Mouse (Mus musculus) CH12F3 (cell line): ENCODE results near the gene Srgap3.

ENCODE experiments used
- in situ Hi-C: fragments of 300-500 bp; cut with MboI; formaldehyde crosslinking; loops from 2 replicates; pipeline ENCODE4 v1.14.3; 2020; ENCODE audit warnings: low sequenced_read_pairs

Gene Srgap3

DNA sequence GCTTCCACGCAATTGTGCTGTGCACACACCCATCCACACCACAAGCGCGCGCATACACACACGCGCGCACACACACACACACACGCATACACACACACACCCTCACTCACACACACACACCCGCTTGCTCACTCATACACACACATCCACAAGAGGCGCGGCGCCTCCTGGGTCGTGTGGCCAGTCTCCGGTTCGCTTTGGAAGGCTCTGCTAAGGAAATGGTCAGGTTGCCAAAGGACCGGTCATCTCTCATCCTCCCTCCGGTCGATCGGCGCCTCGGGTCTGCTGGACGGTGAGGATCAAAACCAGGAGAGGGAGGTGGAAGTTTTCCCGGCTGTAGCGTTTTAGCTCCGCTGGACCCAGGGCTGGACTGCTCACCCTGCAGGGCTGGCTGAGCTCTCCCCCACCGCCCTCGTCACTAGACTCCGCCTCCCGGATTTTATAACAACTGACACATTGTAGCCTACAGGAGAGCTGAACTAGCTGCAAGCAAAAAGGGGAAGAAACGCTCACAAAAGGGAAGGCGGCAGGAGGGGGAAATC is at the start of gene Srgap3:
Srgap3 (minus strand) TSS at position 372 of the 542 bp plus-strand sequence.
- in situ Hi-C loops = no loop called here

- in situ Hi-C loops = no loop called here
Measured at GRCm38 (mm10) chr6:112995708-112996107, 48.6 kb upstream of the Srgap3 start.

GRCm38 (mm10) chr6:112990119-112990518 is 43.1 kb upstream of the Srgap3 start:
- in situ Hi-C loops = no loop called here

DNA sequence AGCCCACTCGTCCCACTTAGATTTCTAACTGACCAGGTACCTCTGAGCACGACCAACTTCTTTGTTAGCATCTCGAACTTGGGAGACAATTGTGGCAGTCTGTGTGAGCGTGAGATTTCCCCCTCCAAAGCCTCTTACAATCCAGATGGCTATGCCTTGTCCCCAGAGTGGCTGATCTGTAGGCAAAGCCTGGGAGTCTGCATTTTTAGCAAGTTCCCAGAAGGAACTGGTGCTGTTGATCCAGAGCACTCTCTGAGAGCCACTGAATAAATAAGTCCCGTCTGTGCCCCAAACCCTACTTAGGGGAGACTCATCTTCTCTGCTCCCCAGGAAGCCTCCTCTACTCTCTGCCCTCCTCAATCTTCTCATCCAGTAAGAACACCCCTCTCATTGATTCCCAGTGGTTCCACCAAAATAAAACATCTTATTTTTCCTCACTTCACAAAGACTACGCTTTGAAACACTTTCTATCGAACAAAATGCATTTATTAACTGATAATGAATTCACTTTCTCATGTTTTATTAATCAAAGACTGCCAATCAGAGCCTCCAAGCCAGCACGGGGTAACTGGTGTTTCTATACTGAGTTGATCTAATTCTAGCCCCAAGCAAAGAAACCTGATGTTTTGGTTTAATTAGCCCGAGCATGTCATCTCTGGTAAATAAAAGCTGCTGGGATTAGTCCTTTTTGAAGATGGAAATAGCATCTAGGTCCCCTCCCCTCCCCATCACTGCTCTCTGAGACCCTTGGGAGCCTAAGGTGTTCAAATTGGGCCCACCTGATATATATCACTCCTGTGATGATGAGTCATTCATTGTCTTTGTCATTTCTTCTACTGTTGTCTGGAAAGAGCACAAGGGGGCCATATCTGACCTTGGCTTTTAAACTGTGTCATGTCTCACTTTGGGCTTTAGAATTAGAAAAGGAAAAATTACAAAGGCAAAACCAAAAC is 38.6 kb upstream of the Srgap3 start:
- in situ Hi-C loops = no loop called here

DNA sequence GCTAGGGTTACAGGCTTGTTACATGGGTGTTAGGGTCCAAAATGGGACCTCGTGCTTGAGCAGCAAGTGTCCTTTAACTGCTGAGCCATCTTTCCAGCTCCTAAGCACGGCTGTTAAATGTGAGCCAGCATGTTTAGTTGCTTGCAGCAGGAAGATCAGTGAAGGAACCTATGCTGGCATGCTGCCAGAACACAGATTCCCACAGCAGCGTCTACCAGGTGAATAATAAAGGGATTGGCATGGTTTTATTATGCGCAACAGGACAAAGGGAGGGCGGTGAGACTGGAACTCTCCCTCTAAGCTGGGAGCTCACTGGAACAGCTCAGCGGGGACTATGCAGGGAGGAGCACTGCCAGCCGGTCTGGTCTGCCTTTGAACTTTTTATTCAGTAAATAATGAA is 35.2 kb upstream of the Srgap3 start:
- in situ Hi-C loops = no loop called here

DNA sequence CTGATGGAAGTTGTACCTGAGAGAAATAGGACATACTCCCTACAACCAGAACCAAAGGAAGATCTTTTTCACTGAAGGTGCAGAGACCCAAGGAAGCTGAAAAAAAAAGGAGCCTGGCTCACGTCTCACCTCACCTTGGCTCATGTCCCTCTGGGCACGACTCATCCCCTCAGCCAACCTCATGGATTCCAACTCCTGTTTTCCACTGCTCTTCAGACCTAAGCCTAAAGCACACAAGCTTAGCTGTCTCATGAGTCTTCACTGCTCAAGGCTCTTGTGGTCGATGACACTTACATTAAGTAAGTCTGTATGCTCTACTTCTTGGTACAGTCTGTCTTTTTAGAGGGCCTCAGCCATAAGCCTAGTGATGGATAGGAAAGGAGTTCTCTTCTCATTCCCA is 31.9 kb upstream of the Srgap3 start:
- in situ Hi-C loops = no loop called here

DNA sequence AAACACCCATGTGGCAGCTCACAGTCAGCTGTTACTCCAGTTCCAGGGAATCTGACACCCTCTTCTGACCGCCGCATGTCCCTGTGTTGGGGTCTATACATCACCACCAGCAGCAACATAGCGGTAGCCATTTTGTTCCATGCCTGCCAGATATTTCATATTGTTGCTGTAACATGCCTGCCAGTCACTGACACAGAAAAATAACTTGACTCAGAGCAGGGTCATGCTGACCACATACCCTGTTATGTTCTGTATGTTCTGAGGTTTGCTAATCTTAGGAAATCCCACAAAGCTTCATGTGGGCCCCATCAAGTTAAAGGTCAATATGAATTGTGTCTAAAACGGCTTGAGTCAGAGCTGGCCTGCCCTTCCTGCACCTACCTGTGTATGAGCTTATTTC is 30.2 kb upstream of the Srgap3 start:
- in situ Hi-C loops = no loop called here

DNA sequence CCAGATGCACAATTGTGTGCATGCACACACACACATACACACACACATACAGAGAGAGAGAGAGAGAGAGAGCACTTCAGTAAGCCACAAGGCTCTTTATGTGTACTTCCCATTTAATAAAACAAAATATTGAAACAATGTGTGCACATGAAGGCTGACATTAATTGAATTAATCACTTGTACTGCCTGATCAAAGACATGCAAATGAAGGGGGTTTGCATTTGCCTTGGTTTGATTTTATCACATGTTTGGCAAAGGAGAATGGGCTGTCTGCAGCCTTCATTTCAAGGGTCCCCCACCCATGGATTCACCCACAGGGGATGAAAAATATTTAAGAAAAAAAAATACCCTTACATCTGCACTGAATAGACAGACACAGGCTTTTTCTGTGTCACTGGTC is 29.5 kb upstream of the Srgap3 start:
- in situ Hi-C loops = no loop called here

GRCm38 (mm10) chr6:112976136-112976535 is 29.1 kb upstream of the Srgap3 start:
- in situ Hi-C loops = no loop called here

DNA sequence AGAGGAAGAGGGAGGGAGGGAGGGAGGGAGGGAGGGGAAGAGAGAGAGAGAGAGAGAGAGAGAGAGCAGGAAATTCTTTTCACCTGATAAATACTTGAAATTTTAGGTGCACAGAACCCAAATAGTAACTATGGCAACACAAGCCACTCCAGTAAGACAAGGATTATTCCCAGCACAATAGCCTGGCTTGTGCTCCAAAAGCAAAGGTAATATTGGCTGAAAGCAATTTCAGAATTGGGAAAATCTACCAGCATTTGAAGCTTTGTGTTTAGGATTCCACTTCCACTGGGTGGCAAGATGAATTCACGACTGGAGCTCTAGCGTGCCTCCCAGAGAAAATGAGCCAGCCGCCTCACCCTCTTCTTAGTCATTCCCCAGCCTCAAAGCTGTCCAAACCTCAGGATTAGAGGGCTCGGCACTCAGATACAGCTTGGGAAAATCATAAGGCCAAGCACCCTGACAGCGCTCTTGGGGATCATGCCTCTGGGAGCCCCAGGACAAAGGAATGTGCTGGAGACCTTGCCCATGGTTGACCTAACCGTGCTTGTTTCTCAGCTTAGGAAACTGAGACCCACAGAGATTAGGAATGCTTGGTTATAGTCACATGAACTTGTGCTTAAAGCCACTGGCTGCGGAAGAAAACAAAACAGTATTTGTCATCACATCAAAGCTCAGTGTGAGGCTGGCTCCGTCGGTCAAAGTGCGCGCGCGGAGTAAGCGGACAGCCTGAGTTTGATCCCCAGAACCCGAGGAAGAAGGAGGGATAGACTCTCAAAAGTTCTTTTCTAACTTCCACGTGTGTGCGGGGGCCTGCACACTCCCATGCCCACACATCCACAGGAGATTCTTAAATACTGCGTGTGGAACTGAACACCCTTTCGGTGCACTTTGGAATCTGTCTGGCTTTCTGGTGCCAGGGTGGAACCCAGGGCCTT is 27.0 kb upstream of the Srgap3 start:
- in situ Hi-C loops = no loop called here

- in situ Hi-C loops = no loop called here
Measured at GRCm38 (mm10) chr6:112972858-112973631, 26.0 kb upstream of the Srgap3 start.

- in situ Hi-C loops = no loop called here
Measured at GRCm38 (mm10) chr6:112972127-112972526, 25.1 kb upstream of the Srgap3 start.

GRCm38 (mm10) chr6:112971116-112971768 is 24.2 kb upstream of the Srgap3 start:
- in situ Hi-C loops = no loop called here

DNA sequence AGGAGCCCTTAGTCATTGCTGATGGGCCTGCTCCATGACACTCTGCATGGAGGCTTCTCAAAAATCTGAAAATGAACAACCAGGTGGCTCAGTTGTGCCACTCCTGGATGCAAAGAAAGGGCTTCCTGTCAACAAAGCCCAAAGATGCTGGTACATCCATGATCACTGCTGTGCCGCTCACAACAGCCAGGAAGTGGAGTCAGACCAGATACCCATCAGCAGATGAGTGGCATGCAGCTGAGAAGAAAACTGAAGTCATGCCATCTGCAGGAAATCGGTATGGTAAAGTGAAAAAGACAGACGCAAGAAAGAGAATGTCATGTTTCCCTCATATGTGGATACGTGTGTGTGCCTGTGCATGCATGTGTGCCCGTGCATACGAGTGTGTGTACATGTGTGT is 20.3 kb upstream of the Srgap3 start:
- in situ Hi-C loops = no loop called here

DNA sequence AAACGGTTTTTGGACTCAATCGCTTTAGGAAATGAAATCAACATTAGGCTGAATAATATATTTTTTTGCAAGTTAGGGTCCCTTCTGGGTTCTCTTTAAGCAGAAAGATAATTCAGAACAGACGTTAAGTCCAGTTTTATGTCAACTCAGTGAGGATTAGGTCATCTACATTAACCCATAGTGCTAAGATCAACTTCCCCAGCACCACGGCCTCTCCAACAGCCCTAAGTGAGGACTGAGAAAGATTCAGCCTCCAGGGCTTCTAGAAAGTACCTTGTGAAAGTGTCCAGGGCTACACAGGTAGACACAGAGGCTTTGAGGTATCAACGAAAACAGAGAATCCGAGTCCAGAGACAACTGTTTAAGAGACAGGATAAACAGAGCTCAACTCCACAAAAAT is 11.3 kb upstream of the Srgap3 start:
- in situ Hi-C loops = no loop called here

DNA sequence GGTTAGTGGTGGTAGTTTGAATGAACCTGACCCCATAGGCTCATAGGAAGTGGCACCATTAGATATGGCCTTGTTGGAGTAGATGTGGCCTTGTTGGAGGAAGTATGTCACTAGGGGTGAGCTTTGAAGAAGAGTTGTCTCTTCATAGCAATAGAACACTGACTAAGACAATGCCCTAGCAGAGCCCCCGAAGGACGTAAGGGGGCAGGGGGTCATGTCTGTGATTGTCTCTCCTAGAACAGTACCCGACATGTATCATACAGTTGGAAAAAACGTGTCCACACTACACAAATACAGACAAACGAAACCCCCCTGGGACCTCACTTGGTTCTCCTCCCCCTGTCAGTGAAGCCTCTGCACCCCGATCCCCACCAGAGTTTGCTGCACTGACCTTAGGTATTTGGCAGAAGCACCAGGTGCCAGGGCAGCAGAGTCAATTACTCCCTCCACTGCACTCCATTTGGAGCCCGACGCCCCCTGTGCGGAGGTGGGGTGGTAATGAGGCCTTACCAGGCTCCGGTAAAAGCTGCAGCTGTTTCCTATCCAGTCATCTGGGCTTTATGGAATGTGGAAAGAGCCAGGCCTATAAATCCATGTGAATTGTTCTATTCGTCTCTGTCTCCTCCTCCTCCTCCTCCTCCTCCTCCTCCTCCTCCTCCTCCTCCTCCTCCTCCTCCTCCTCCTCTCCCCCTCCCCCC is 10.7 kb upstream of the Srgap3 start:
- in situ Hi-C loops = no loop called here

DNA sequence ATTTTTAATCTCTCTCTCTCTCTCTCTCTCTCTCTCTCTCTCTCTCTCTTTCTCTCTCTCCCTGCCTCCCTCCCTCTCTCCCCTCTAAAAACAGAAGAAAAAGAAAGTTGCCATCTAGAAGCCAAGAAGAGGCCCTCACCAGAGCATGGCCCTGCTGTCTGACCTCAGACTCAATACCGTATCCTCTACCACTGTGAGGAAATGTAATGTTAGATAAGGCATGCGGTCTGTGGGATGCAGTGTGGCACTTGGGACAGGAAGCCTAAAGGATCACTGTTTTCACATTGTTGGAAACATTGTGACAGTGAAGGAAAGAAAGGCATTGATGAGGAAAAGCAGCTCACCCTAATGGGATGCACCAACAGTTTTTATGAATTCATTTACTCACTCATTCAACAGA is 8.7 kb upstream of the Srgap3 start:
- in situ Hi-C loops = no loop called here

- in situ Hi-C loops = no loop called here
Measured at GRCm38 (mm10) chr6:112953905-112954304, 6.8 kb upstream of the Srgap3 start.

- in situ Hi-C loops = no loop called here
Measured at GRCm38 (mm10) chr6:112951254-112951653, 4.2 kb upstream of the Srgap3 start.
